Mouse (Mus musculus) gastrocnemius, postnatal 36 days (tissue): Measurements from ENCODE around the gene Kcnc3. TPM values are rescaled to one million over a fixed set of nuclear protein-coding genes. Genes with fewer than 3 reads are reported as not detected.

Experiments
- DNase-seq, 2 experiments: peaks; one replicate each; pipeline ENCODE4 v3.0.0; 2022
- intact Hi-C: fragments of 180-260 bp; cut with DNase I; formaldehyde crosslinking; loops from one replicate; pipeline ENCODE4 v1.15.1; 2025
- total RNA-seq, 2 experiments: library from RNA; stranded (reverse); gene quantifications; 2 replicates each; pipeline ENCODE4 v1.2.3; 2021

The Kcnc3 gene
- total RNA-seq, 2 experiments from 2014 or later = 5.3 to 5.7 TPM

- intact Hi-C loops = no loop called here
- no peak for DNase-seq
These were observed 33.5 kb downstream of the Kcnc3 start for GRCm38 (mm10) chr7:44623714-44624542.

DNA sequence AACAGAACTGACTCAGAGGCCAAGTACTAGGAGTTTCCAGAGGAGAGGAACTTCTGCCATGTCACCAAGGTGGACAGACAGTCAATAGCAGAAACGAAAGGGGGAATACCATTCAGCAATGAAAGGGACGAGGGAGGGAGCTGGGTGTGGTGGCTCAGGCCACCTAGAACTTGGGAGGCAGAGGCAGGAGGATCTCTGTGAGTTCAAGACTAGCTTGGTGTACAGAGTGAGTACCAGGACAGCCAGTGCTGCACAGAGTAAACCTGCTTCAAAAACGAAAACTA lies 34.0 kb downstream of the Kcnc3 start:
- intact Hi-C loops = no loop called here
- no peak for DNase-seq

- intact Hi-C loops = no loop called here
- DNase-seq = no peak
These were observed 34.4 kb downstream of the Kcnc3 start for GRCm38 (mm10) chr7:44624828-44625227.

DNA sequence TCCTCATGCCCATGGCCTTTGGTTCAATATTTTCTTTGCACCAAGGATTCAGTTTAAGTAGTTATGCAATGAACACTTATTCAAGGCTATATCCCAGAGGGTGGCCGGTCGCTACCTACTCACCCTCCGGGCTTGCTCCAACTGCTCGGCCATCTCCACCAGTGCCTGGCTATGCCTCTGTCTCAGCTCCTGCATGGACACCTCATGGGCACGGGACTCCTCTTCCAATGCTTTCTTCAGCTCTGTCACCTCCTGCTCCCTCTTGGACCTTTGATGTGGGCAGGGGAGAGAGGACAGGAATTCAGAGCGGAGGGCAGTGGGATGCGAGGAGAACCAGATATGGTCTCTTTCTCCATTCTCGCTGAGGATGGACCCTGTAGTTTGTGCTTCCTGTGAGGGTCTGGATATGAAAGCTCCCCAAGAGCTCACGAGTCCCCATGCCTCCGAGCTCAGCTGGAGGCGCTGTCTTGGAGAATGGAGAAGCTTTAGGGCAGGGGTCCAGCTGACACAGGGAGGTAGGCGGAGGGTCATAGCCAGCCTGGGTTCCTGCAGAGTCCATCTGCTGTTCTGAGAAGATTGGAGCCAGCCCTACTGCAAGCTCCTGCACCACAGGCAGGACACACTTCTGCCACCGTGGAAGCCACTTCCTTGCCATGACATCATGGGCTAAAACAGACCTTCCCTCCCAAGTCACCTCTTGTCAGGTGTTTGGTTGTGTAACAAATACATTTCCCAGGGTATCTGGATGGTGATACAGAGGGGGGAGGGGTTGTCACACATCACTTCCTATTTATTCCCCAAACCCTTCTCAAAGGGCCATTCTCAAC lies 35.0 kb downstream of the Kcnc3 start:
- DNase-seq = no peak
- intact Hi-C loops = no loop called here

GRCm38 (mm10) chr7:44626068-44626385 lies 35.6 kb downstream of the Kcnc3 start:
- DNase-seq = no peak
- intact Hi-C loops = no loop called here

- intact Hi-C loops = no loop called here
- no peak for DNase-seq
These were observed 36.5 kb downstream of the Kcnc3 start for GRCm38 (mm10) chr7:44626966-44627365.

DNA sequence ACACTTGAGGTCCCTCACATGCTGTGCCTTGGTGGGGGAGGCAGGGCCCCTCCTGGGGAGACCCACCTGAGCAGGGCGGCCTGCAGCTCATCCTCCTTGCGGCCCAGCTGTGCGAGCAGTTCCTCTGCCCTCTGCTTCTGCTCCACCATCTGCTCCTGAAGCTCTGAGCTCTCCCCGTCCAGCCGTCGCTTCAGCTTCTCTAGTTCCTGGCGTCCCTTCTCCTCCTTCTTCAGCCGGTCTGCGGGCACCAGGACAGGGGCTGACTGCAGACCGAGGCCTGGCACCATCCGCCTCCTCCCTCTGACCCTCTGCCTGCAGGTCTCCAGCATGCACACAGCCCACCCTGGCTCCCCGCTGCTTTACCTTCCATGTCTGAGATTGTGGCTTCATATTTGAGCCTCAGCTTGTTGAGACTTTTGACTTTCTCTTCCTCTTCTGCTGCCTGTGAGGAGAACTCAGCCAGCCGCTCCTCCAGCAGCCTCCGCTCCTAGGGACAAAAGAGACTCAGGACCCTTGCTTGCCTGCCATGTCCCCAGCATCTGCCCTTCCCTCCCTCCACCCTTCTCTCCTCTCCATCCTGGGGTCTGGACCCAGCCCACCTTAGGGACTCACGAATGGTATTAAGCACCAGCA lies 38.1 kb downstream of the Kcnc3 start:
- intact Hi-C loops = no loop called here
- no peak for DNase-seq

DNA sequence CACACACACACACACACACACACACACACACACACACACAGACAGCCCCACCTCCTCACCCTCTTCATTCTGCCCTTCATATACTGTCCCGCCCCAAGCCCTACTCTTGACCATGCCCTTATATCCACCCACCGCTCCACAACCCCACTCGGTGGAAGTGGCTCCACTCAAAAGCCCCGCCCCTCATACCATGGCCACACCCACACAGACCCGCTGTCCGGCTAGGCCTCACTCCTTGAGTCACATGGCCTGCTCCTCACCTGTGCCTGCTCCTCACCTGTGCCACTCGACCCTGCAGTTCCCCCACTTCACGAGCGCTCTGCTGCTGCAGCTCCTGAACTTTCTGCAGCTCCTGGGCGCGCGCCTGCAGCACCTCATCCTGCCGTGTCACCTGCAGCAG lies 40.0 kb downstream of the Kcnc3 start:
- DNase-seq = no peak
- intact Hi-C loops = no loop called here

- intact Hi-C loops = no loop called here
These were observed 42.2 kb downstream of the Kcnc3 start for GRCm38 (mm10) chr7:44632676-44633075.

DNA sequence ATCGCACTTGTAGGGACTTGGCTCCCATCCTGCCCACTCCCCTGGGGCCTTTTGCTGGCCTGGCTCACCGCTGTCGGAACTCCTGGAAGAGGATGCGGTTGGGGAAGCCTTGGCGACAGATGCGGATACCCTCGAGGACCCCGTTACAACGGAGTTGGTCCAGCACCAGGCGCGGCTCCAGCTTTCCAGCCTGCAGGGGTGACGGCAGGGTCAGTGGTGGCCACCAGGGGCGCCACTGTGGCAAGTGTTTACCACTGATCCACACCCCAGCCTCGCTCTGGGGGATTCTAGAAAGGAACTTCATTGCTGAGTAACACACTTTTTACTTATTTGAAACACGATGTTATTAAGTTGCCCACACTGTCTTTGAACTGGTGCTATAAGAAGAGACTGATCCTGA lies 42.9 kb downstream of the Kcnc3 start:
- DNase-seq = no peak
- intact Hi-C loops = no loop called here

More at GRCm38 (mm10) chr7:44632676-44633075, 42.2 kb downstream of the Kcnc3 start:
- DNase-seq = no peak

DNA sequence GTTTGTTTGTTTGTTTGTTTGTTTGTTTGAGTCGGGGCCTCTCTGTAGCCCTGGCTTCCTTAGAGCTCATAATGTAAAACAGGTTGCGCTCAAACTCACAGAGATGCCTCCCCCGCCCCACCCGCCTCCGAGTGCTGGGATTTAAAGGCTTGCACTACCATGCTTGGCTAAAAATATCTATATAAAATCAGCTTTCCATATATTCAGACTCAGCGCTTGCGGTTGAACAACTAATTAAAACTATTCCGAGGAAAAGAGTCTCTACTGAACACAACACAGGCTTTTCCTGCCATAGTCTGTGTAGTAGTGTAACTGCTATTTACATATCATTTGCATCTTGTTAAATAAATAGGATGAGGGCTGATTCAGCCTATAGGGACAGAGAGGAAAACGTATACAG lies 46.2 kb downstream of the Kcnc3 start:
- intact Hi-C loops = no loop called here
- no peak for DNase-seq

DNA sequence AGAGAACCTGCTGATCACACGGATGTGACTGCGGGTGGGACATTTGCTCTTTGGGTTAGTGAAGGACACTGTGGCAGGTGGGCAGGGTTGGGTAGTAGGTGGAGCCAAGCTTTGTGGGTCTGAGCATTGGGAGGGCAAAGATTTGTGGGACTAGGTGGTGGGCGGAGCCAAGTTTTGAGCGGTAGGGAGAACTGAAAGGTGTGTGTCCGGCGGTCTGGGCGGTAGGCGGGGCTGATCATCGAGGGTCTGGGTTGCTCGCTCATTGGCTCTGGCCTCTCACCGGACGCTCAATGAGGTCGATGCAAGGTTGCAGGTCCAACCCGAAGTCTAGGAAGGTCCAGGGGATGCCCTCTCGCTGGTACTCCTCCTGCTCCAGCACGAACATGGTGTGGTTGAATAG lies 48.2 kb downstream of the Kcnc3 start:
- intact Hi-C loops = no loop called here

DNA sequence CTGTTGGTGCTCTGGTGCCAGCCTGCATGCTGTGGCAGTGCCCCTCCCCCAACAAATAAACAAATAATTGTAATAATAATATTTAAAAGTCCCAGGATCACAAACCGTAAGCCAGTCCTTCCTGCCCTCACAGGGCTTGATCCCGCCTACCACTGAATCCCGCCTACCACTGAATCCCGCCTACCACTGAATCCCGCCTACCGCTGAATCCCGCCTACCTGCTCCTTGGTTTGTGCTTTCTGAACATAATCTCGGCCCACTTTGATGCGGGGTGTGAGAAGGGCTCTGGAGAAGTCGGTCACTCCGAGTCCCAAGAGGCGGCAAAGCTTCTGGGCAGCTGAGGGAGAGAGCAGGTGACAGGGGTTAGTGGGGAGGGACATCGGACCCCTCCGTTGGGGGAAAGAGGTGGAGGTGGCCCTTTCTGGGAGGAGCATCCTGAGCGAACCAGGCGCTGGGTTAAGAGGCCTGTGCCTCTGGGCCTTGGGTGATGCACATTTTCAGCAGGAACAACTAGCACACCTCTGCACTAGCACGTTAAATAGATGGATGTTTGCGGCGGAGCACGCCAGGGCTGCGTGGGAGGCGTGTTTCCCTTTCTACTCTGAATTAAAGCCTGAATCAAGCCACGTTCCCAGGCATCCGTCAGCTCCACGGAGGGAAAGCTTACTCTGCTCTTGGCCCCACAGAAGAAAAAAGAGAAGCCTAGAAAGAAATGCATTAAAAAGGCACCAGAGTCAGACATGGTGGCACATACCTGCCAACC lies 50.6 kb downstream of the Kcnc3 start:
- intact Hi-C loops = loop anchor here (10.0 kb wide), 1 partner anchor 184 kb away; no protein-coding TSS in a partner anchor
- no peak for DNase-seq

More for the DNA sequence above, 48.2 kb downstream of the Kcnc3 start:
- no peak for DNase-seq

DNA sequence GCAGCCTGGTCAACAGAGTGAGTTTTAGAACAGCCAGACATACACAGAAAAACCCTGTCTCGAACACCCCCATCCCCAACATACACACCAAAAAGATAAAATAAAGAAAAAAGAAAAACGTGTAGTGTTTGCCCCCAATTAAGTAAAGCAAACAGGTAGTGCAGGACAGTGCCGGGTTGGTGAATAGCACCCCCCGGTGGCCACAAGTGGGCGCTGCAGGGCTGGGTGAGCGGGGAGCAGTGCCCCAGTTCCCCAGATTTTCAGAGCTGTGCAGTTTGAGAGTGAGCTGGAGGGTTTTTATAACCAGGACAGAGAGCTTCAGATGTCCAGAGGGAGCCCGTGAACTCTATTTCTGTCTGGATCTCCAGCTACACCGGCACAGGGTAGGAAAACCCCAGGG lies 51.4 kb downstream of the Kcnc3 start:
- no peak for DNase-seq
- intact Hi-C loops = loop anchor here (10.0 kb wide), 1 partner anchor 183 kb away; no protein-coding TSS in a partner anchor

DNA sequence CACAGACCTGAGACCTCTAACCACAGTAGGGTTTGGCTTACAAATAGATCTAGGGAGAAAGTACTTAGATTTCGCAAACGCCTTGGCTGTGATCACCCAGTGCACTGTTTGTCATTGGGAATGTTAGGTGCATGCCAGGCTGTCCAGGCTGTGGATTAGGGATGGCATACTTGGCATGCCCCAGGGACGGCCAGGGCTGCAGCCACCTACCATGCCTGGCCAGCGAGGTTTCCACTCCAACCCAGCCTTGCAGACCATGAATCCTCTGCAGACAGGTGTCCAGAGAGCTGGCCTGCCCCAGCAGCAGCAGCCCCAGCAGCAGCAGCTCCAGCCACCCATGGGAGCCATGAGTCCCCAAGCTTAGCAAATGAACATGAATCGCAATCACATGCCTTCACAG lies 54.8 kb downstream of the Kcnc3 start:
- no peak for DNase-seq
- intact Hi-C loops = loop anchor here (10.0 kb wide), 1 partner anchor 180 kb away; no protein-coding TSS in a partner anchor

DNA sequence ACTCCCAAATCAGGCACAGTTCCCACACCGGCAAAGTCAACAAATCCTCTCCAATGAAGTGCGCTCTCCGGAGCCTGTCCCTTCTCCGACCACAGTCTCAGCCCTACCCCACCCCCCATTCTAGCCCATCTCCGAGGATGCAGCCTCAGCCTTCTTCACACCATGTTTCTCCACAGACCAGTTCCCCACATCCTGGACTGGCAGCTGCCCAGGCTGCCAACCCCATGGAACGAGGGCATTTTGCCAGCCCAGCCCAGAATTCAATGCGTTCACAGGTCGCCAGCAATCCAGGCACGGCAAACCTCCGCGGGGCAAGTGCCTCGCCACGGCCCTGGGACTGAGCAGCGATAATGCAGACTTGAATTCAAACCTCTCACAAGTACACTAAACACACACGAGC lies 55.5 kb downstream of the Kcnc3 start:
- DNase-seq = no peak

DNA sequence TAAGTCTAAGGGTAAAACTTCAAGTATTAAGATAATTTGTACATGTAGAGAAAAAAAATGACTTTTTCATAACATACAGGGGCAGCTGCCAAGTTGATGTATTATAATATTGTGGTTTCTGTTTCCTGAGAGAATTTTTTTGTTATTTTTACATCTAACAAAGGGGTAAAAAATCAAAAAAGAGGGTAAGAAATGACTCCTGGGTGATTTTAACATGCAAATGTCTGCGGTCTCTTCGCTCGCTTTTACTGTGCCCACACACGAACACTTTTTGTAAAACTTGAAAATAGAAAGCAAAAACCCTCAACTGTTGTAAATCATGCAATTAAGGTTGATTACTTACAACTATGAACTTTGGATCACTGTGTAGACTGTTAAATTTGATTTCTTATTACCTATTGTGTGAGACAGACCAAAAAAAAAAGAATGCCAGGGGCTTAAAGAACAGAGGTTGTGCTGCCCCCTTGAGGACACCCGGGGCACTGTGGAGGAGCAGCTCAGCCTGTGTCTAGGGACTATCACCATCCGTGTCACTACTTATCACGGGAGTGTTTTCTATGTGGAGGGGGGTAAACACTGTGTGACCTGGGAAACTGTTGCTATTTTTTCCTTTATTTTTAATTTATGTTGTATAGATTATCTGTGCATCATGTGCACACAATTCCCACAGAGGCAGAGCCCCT lies 56.7 kb downstream of the Kcnc3 start:
- peak; percentile 44 to 47 for DNase-seq
- intact Hi-C loops = loop anchor here (10.0 kb wide), 1 partner anchor 178 kb away; no protein-coding TSS in a partner anchor

More for the DNA sequence above, 55.5 kb downstream of the Kcnc3 start:
- intact Hi-C loops = loop anchor here (10.0 kb wide), 1 partner anchor 179 kb away; no protein-coding TSS in a partner anchor

DNA sequence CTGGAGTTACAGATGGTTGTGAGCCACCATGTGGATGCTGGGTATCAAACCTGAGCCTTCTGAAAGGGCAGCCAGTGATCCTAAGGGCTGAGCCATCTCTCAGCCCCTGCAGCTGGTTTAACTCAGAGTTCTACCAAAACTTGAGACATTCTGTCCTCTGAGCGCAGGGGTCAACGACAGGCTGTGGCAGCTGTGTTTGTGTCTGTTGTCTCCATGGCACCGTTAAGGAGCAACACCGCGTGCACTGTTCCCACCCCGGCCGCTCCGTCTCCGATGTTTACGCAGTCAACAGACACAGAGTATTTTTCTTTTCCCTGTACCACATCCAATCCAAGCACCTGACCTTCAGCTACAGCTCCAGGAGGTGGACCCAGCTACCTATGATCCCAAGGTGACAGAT lies 57.3 kb downstream of the Kcnc3 start:
- intact Hi-C loops = loop anchor here (10.0 kb wide), 1 partner anchor 177 kb away; no protein-coding TSS in a partner anchor
- no peak for DNase-seq

DNA sequence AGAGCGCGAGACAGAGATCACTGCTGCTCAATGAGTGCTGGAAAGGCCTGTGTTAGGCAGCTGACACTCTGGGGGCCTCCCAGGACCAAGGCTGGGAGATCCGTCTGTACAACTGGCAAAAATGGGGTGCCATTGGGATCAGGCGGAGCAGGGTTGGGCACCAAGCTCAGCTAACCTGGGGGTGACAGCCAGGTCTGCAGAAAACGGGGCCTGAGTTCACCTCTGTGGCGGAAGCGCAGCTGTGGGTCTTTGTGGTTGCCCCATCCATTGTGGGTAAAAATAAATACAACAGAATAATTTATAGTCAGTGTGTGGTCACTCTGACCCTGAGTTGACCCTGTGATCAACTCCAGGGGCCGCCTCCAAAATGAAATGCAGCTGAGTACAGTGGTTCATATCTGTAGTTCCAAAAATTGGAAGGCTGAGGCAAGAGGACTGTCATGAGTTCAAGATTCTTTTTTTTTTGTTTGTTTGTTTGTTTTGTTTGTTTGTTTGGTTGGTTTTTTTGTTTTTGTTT lies 58.7 kb downstream of the Kcnc3 start:
- intact Hi-C loops = loop anchor here (10.0 kb wide), 1 partner anchor 176 kb away; no protein-coding TSS in a partner anchor
- no peak for DNase-seq
